Mouse (Mus musculus): ENCODE measurements around the gene Myo18a. TPM values are rescaled to one million over a fixed set of nuclear protein-coding genes. Genes with fewer than 3 reads are reported as not detected.

Gene Myo18a
- polyA plus RNA-seq, 1 experiment from 2014 or later, result 27.7 TPM

DNA sequence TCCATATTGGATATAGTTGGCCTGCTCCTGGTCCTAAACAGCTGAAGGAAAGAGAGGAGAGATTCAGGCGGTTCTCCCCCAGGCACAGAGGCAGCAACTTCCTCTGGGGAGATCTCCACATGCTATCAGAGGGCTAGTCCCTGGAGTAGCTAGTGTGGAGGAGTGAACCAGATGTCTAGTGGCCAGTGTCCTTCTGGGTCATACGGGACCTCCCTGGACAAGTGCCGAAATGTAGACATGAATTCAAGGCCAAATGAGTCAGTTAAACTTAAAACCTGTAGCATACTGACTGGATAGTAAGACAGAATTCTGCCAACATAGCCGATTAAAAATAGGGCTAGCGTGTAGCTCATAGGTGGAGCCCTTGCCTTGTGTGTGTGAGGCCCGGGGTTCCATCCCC is 43.8 kb downstream of the Myo18a start:
- H3K36me3 ChIP-seq, result no peaks in the 10 kb centered on the region
- H3K4me1 ChIP-seq (replicated peaks), result 0 out of 2 replicates have a peak, but pooled peaks cover 4% of the 10 kb centered on the region
- no peaks in the 10 kb centered on the region for H3K27me3 ChIP-seq (replicated peaks)
- H3K27ac ChIP-seq, result no peak overlapping the region
- 78% methylated on average over 6 of the region's 6 CpGs for WGBS
- H3K4me3 ChIP-seq (replicated peaks), result no peak overlapping the region
- H3K9ac ChIP-seq, result no peak overlapping the region
- H3K4me2 ChIP-seq (replicated peaks), result no peak overlapping the region
- ATAC-seq, result no peak
- H3K9me3 ChIP-seq, result no peaks in the 10 kb centered on the region

DNA sequence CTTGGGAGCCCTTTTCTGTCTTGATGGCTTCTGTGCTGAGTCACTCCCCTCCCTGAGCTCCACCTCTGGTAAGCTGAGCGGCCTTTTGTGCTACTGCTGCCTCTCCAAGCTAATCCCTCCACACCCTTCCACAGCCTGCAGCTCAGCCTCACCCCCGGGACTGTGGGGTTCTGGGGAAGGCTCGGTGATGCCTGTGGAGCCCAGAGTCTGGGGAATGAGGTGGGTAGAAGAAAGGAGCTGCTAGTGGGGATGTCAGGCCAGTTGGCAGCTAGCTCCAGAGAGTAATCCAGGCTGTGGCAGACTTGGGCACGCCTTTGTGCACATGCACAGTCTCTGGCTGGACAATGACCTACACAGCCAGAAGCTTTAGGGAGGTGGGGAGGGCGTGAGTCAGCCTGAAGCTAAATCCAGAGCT is 45.0 kb downstream of the Myo18a start:
- H3K9ac ChIP-seq, result no peak overlapping the region
- no peaks in the 10 kb centered on the region for H3K36me3 ChIP-seq
- H3K27ac ChIP-seq, result no peak overlapping the region
- H3K4me3 ChIP-seq (replicated peaks), result no peak overlapping the region
- no peaks in the 10 kb centered on the region for H3K9me3 ChIP-seq
- no peaks in the 10 kb centered on the region for H3K27me3 ChIP-seq (replicated peaks)
- 49% methylated on average over 5 of the region's 5 CpGs for WGBS
- H3K4me1 ChIP-seq (replicated peaks), result 0 out of 2 replicates have a peak, but pooled peaks cover 4% of the 10 kb centered on the region
- H3K4me2 ChIP-seq (replicated peaks), result no peak overlapping the region
- 0 out of 2 replicates have a peak, but pooled peaks have one; percentile 23 for ATAC-seq

DNA sequence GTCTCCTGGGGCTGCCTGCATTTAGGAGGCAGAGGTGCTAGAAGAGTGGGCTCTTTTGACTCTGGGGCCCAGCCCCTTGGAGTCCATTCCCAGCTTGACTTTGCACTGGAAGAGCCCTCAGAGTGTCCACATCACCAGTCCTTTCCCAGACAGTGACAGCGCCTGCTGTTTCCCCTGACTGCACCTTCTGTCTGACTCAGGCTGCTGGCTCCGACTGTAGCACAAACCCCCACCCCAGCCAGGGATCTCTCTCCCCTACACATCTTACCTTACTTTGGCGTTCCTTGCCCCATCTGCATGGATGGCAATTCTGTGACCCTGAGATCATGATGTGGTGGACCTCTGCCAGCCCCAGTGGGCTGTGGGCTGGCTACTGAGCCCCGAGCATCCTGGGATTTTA is 46.2 kb downstream of the Myo18a start:
- 82% methylated on average over 4 of the region's 4 CpGs for WGBS
- no peak for ATAC-seq
- no peak overlapping the region for H3K27ac ChIP-seq
- no peak overlapping the region for H3K4me2 ChIP-seq (replicated peaks)
- H3K4me1 ChIP-seq (replicated peaks), result 0 out of 2 replicates have a peak, but pooled peaks cover 4% of the 10 kb centered on the region
- no peaks in the 10 kb centered on the region for H3K9me3 ChIP-seq
- H3K36me3 ChIP-seq, result no peaks in the 10 kb centered on the region
- H3K9ac ChIP-seq, result no peak overlapping the region
- no peak overlapping the region for H3K4me3 ChIP-seq (replicated peaks)
- H3K27me3 ChIP-seq (replicated peaks), result no peaks in the 10 kb centered on the region

DNA sequence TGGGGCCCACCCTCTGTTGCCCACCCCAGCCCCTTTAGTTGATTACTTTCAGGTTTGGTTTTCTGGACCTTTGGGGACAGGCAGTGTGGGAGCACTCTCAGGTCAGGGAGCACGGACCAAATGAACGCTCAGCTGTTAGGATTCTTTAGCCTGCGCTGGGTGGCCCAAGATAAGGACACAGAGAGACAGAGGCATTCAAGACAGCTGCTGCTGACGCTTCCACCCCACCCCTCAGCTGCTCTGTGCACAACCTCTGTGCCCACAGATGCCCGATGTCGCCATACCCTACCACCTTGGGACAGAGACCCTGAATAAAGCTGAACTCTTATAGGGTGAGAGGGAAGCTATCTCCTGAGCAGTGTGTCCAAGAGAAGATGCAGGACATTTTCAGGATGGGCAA is 47.0 kb downstream of the Myo18a start:
- Histone ChIP-seq H3K9ac (no peak overlapping the region), H3K9me3 (no peaks in the 10 kb centered on the region), H3K36me3 (no peaks in the 10 kb centered on the region), H3K4me2 (replicated peaks) (no peak overlapping the region), H3K4me1 (replicated peaks) (0 out of 2 replicates have a peak, but pooled peaks cover 4% of the 10 kb centered on the region), H3K4me3 (replicated peaks) (no peak overlapping the region), H3K27ac (no peak overlapping the region), H3K27me3 (replicated peaks) (no peaks in the 10 kb centered on the region)
- no peak for ATAC-seq
- WGBS, result 91% methylated on average over 6 of the region's 6 CpGs

DNA sequence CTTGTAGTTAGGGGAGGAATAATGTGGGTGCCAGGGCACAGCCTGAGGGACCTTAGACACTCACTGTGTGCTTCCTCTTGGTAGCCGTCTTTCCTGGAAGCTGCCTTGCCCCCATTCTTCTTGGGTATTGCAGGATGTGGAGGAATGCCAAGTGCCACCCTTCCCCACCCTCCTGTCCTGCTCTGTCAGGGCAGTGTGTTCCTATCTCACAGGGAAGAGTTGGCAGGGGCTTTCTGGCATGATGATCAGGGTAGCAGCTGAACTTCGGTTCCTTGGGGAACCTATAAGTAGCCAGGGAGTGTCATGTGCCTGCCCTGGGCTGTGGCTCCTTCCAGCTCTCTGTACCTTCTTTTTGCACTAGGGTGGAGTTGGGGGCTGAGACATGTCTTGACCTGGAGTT is 50.9 kb downstream of the Myo18a start:
- 63% methylated on average over 2 of the region's 2 CpGs for WGBS
- no peak overlapping the region for H3K27ac ChIP-seq
- H3K36me3 ChIP-seq, result peaks cover 6% of the 10 kb centered on the region
- no peak for ATAC-seq
- H3K4me2 ChIP-seq (replicated peaks), result no peak overlapping the region
- H3K4me3 ChIP-seq (replicated peaks), result no peak overlapping the region
- H3K9me3 ChIP-seq, result no peaks in the 10 kb centered on the region
- no peaks in the 10 kb centered on the region for H3K27me3 ChIP-seq (replicated peaks)
- H3K4me1 ChIP-seq (replicated peaks), result no peaks in the 10 kb centered on the region
- H3K9ac ChIP-seq, result no peak overlapping the region

DNA sequence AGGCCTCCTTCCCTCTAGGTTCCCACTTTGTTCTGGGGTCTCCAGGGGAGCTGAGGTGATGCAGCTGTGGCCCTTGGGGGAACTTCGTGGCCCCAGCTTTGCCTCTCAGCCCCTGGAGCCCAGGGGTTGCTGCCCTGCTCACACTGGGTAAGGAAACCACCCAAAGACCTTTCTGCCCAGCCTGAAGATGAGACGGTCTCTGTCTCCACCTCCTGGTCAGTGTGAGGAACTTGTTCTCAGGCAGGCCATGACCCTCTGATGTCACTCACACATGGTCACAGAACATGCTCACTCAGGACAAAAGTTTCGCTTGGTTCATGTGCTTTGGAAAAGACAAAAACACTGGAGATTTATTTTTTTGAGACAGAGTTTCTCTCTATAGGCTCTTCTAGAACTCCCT is 53.0 kb downstream of the Myo18a start:
- H3K4me1 ChIP-seq (replicated peaks), result no peaks in the 10 kb centered on the region
- H3K27ac ChIP-seq, result no peak overlapping the region
- H3K9me3 ChIP-seq, result no peaks in the 10 kb centered on the region
- no peaks in the 10 kb centered on the region for H3K27me3 ChIP-seq (replicated peaks)
- no peak overlapping the region for H3K4me2 ChIP-seq (replicated peaks)
- H3K4me3 ChIP-seq (replicated peaks), result no peak overlapping the region
- ATAC-seq, result peak; percentile 67
- no peak overlapping the region for H3K9ac ChIP-seq
- 29% methylated on average over 3 of the region's 3 CpGs for WGBS
- peaks cover 11% of the 10 kb centered on the region for H3K36me3 ChIP-seq

DNA sequence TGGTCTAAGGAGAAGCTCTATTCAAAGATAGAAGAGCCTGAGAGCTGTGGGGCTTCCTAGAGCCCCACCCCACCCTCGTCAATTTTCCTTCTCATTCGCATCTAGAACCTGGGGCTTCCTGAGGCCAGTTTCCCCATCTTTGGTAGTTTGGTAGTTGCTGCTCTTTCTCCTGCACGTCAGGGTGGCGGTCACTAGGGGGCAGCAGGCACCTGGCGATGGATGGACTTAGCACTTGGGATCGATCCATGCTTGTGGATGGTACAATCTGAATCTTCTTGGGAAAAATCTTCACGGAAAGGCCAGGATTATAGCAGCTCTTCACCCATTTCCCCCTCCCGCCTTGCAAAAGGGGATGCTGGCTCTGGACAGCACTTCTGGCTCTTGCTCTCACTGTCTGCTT is 58.6 kb downstream of the Myo18a start:
- no peak overlapping the region for H3K4me2 ChIP-seq (replicated peaks)
- ATAC-seq, result no peak
- H3K9me3 ChIP-seq, result no peaks in the 10 kb centered on the region
- H3K9ac ChIP-seq, result no peak overlapping the region
- H3K4me1 ChIP-seq (replicated peaks), result no peaks in the 10 kb centered on the region; the same call in 1 of the 2 replicates
- H3K36me3 ChIP-seq, result peaks cover 22% of the 10 kb centered on the region
- H3K4me3 ChIP-seq (replicated peaks), result no peak overlapping the region
- 26% methylated on average over 8 of the region's 8 CpGs for WGBS
- no peak overlapping the region for H3K27ac ChIP-seq
- H3K27me3 ChIP-seq (replicated peaks), result no peaks in the 10 kb centered on the region

DNA sequence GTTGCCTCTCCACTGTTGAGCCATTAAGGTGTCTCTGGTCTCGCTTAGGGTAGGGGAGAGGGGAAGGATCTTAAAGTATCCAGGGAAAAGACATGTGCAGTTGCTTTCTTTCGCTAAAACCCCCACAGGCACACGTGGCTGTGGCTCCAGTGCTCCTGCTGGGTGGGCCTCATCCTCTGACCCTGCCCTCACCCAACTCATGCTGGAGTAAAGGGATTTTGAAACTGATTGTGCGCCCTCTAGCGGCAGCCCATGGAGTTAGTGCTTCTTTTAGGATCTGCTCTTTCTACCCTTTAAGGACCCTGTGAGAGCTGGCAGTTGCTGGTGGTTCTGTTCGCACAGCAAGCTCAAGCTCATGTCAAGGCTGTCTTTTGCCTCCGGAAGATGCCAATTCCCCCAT is 59.7 kb downstream of the Myo18a start:
- H3K4me2 ChIP-seq (replicated peaks), result no peak overlapping the region
- H3K27me3 ChIP-seq (replicated peaks), result no peaks in the 10 kb centered on the region
- WGBS, result 19% methylated on average over 7 of the region's 7 CpGs
- no peaks in the 10 kb centered on the region; the same call in 1 of the 2 replicates for H3K4me1 ChIP-seq (replicated peaks)
- H3K9ac ChIP-seq, result no peak overlapping the region
- ATAC-seq, result no peak
- peaks cover 27% of the 10 kb centered on the region for H3K36me3 ChIP-seq
- no peak overlapping the region for H3K27ac ChIP-seq
- no peak overlapping the region for H3K4me3 ChIP-seq (replicated peaks)
- no peaks in the 10 kb centered on the region for H3K9me3 ChIP-seq

DNA sequence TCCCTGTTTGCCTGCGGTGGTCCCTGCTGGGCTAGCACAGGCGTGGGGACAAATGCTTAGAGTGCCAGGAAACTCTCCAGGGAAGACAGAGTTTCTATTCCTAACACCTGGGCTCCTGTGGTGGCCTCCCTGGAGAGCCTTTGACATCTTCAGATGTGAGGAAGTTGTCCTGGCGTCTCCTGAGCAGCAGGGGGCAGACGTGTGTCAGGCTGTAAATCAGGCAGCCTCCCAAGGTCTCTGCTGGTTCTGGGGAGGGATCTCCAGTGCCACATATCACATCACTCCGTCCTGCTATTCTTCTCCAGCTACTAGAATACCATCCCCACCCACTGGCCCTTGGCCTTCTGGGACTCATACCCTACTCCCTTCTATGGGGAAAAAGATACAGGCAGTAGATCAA is 62.8 kb downstream of the Myo18a start:
- peaks cover 26% of the 10 kb centered on the region; the same call in 1 of the 2 replicates for H3K36me3 ChIP-seq
- H3K27ac ChIP-seq, result no peak overlapping the region
- no peak for ATAC-seq
- 6% methylated on average over 5 of the region's 5 CpGs for WGBS
- H3K4me2 ChIP-seq (replicated peaks), result no peak overlapping the region
- no peaks in the 10 kb centered on the region for H3K27me3 ChIP-seq (replicated peaks)
- 0 out of 2 replicates have a peak overlapping the region, but pooled peaks have one; percentile 20 for H3K9ac ChIP-seq
- H3K4me1 ChIP-seq (replicated peaks), result no peaks in the 10 kb centered on the region; the same call in 1 of the 2 replicates
- H3K4me3 ChIP-seq (replicated peaks), result no peak overlapping the region
- no peaks in the 10 kb centered on the region for H3K9me3 ChIP-seq

DNA sequence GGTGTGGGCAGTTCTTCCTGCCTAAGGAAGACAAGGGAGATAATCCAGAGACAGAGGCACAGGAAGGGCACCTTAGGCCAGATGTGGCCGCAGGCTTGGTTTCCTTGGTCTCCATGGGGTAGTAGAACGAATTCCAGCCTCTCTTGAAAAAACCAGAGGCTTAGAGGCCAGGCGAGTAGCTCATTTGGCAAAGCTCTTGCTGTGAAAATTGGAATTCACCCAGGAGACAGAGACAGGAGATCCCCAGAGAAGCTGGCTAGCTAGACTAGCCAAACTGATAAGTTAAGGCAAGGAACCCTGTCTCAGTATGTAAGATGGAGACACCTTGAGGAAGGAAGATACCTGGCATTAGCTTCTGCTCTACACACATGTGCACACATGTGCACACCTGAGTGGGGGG is 63.3 kb downstream of the Myo18a start:
- Histone ChIP-seq H3K9me3 (no peaks in the 10 kb centered on the region), H3K4me2 (replicated peaks) (no peak overlapping the region), H3K27me3 (replicated peaks) (no peaks in the 10 kb centered on the region), H3K27ac (no peak overlapping the region), H3K4me1 (replicated peaks) (no peaks in the 10 kb centered on the region; the same call in 1 of the 2 replicates), H3K36me3 (peaks cover 23% of the 10 kb centered on the region; the same call in 1 of the 2 replicates), H3K4me3 (replicated peaks) (no peak overlapping the region), H3K9ac (0 out of 2 replicates have a peak overlapping the region, but pooled peaks have one; percentile 20)
- WGBS, result 57% methylated on average over 3 of the region's 3 CpGs
- ATAC-seq, result no peak

DNA sequence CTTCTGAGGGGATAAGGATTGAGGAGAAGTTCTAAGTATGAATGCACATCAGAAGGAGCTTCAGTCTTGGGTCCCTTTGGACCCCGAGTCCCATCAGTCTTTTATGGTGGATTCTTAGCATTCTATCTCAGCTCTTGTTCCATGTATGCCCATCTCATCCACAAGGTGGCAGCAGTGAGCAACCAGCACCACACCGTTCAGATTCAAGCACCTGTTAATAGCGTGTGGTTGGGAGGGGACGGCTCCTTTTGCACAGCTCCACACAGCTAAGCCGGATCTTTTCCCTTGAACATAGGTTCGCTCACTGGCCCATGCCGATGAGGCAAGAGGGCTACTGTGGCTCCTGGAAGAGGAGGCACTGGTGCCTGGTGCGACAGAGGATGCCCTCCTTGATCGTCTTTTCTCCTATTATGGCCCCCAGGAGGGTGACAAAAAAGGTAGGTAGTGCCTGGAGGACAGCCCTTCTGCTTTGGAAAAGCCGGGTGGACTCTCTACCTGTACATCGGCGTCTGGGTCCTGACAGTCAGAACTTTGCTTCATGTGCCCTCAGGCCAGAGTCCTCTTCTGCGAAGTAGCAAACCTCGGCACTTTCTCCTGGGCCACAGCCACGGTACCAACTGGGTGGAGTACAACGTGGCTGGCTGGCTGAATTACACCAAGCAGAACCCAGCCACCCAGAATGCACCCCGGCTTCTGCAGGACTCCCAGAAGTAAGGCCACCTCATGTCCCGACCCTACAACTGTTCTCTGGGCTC is 64.4 kb downstream of the Myo18a start:
- H3K9me3 ChIP-seq, result no peaks in the 10 kb centered on the region
- peak; percentile 59 for ATAC-seq
- 59% methylated on average over 18 of the region's 18 CpGs for WGBS
- no peak overlapping the region for H3K4me3 ChIP-seq (replicated peaks)
- H3K27me3 ChIP-seq (replicated peaks), result no peaks in the 10 kb centered on the region
- H3K27ac ChIP-seq, result no peak overlapping the region
- H3K4me1 ChIP-seq (replicated peaks), result no peaks in the 10 kb centered on the region; the same call in 1 of the 2 replicates
- H3K4me2 ChIP-seq (replicated peaks), result no peak overlapping the region
- peaks cover 27% of the 10 kb centered on the region; the same call in 1 of the 2 replicates for H3K36me3 ChIP-seq
- no peak overlapping the region for H3K9ac ChIP-seq

DNA sequence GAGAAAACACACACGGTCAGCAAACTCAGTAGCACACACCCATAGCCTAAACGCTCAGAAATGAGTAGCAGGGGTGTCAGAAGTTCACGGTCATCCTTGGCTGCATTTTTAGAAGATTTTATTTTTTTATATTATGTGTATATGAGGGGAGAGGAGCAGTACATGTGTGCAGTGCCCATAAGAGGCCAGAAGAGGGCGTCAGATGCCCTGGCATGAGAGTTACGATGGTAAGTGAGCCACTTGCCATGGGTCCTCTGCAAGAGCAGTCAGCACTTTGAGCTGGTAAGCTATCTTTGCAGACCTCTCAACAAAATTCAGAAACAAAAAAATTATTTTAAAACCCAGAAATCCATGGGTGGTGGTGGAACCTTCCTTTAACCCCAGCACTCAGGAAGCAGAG is 65.1 kb downstream of the Myo18a start:
- WGBS, result 87% methylated on average over 5 of the region's 5 CpGs
- Histone ChIP-seq H3K9me3 (no peaks in the 10 kb centered on the region), H3K4me3 (replicated peaks) (no peak overlapping the region), H3K27ac (no peak overlapping the region), H3K9ac (no peak overlapping the region), H3K27me3 (replicated peaks) (no peaks in the 10 kb centered on the region), H3K36me3 (peaks cover 27% of the 10 kb centered on the region; the same call in 1 of the 2 replicates), H3K4me1 (replicated peaks) (no peaks in the 10 kb centered on the region; the same call in 1 of the 2 replicates), H3K4me2 (replicated peaks) (no peak overlapping the region)
- ATAC-seq, result no peak
